Mouse (Mus musculus): ENCODE data around the gene Cpeb3.

DNA sequence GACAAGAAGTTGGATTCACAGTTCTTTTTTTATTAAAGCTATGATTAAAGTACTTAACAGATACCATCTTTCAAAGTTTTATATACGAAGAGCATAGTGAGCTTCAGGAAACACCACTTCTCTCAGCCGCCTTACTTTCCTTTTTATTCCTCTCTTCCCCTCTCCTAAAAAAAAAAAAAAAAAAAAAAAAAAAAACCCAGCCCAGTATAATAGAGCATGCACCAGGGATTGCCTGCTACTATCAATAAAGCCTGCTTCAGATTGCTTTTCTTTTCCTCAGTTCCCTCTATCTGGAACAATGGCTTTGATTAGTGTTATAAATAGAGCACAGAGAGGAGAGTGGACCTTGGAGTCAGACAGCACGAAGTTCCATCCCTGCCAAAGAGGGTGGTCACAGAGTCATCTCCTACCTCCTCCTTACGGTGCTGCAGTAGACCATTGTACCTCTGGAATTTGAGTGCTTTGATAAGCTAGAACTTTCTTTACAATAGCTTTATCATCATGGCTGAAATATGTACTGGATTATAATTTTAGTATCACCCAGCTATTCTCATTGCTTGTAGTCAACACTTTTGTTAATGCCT is 31.4 kb downstream of the Cpeb3 start:
- TF ChIP-seq POLR2A (IDR thresholded peaks at IDR 0.05; ENCODE audit: control insufficient read depth, extremely low read depth, insufficient read depth, low read length, poor library complexity) (no peak), CTCF (IDR thresholded peaks at IDR 0.05; ENCODE audit: borderline replicate concordance, control insufficient read depth, extremely low read depth, insufficient read depth, low read length, poor library complexity) (no peak)
